Mouse (Mus musculus) ovary, postnatal 10 days (tissue): ENCODE measurements around the gene Sh3pxd2a.

Experiments
- DNase-seq: peaks from one replicate; pipeline ENCODE4 v3.0.0; 2022; ENCODE audit warnings: low spot score

The Sh3pxd2a gene

GRCm38 (mm10) chr19:47455001-47455755, 9.0 kb downstream of the Sh3pxd2a start:
- DNase-seq, result no peak

- DNase-seq, result no peak
Measured at GRCm38 (mm10) chr19:47454167-47455000, 9.8 kb downstream of the Sh3pxd2a start.

- DNase-seq, result no peak
Measured at GRCm38 (mm10) chr19:47453352-47453751, 10.8 kb downstream of the Sh3pxd2a start.

GRCm38 (mm10) chr19:47452682-47453081, 11.5 kb downstream of the Sh3pxd2a start:
- no peak for DNase-seq

- no peak for DNase-seq
Measured at GRCm38 (mm10) chr19:47452211-47452610, 12.0 kb downstream of the Sh3pxd2a start.

- DNase-seq, result no peak
Measured at GRCm38 (mm10) chr19:47451476-47452113, 12.6 kb downstream of the Sh3pxd2a start.

GRCm38 (mm10) chr19:47450261-47451137, 13.7 kb downstream of the Sh3pxd2a start:
- DNase-seq, result no peak

GRCm38 (mm10) chr19:47449513-47450227, 14.5 kb downstream of the Sh3pxd2a start:
- no peak for DNase-seq

GRCm38 (mm10) chr19:47448618-47449151, 15.5 kb downstream of the Sh3pxd2a start:
- no peak for DNase-seq

GRCm38 (mm10) chr19:47446841-47447365, 17.3 kb downstream of the Sh3pxd2a start:
- DNase-seq, result no peak

- DNase-seq, result no peak
Measured at GRCm38 (mm10) chr19:47446130-47446529, 18.1 kb downstream of the Sh3pxd2a start.

GRCm38 (mm10) chr19:47445726-47446125, 18.5 kb downstream of the Sh3pxd2a start:
- DNase-seq, result no peak

- no peak for DNase-seq
Measured at GRCm38 (mm10) chr19:47444488-47444887, 19.7 kb downstream of the Sh3pxd2a start.

GRCm38 (mm10) chr19:47442294-47442627, 21.9 kb downstream of the Sh3pxd2a start:
- no peak for DNase-seq

- DNase-seq, result no peak
Measured at GRCm38 (mm10) chr19:47441541-47442293, 22.5 kb downstream of the Sh3pxd2a start.

GRCm38 (mm10) chr19:47440967-47441366, 23.2 kb downstream of the Sh3pxd2a start:
- no peak for DNase-seq

- DNase-seq, result no peak
Measured at GRCm38 (mm10) chr19:47440435-47440803, 23.8 kb downstream of the Sh3pxd2a start.

GRCm38 (mm10) chr19:47439726-47440434, 24.3 kb downstream of the Sh3pxd2a start:
- DNase-seq, result no peak

GRCm38 (mm10) chr19:47438445-47438844, 25.8 kb downstream of the Sh3pxd2a start:
- DNase-seq, result peak; percentile 72
